Mouse (Mus musculus) megakaryocyte, embryonic 14.5 days (primary cell): Measurements from ENCODE around the gene Gm20388.

Source experiments
- FLI1 ChIP-seq: IDR thresholded peaks from 2 replicates; pipeline ENCODE4 v1.6.1; 2012; ENCODE audit warnings: low read length, inconsistent platforms, mixed read lengths
- GATA1 ChIP-seq: IDR thresholded peaks from 3 replicates; pipeline ENCODE4 v1.6.1; 2012; ENCODE audit warnings: mixed read lengths, low read length, inconsistent platforms, borderline replicate concordance

- TF ChIP-seq GATA1 (no peak), FLI1 (no peak)
Observed at GRCm38 (mm10) chr8:122537812-122538211, 2627.2 kb downstream of the Gm20388 start.
